ENCODE assay signal across 8 mouse cellular contexts in genomic region chr11:61950632-61951031, GRCm38 (mm10). TPM values are rescaled to one million over a fixed set of nuclear protein-coding genes. Genes with fewer than 3 reads are reported as not detected.
DNase-seq lines count a peak whose midpoint lies in the region; ATAC-seq and TF ChIP-seq lines count a peak whose summit lies in the region.

No protein-coding gene starts in this region.

- no peak for TF ChIP-seq POLR2A in limb, embryonic 14.5 days (IDR thresholded peaks at IDR 0.05; ENCODE audit: borderline replicate concordance, extremely low read depth, insufficient read depth, insufficient read length)
- no peak for TF ChIP-seq POLR2A in olfactory bulb, adult 2 months (IDR thresholded peaks at IDR 0.05; ENCODE audit: insufficient read depth, low read depth, low read length)

- peak; percentile 69 for DNase-seq in ovary, postnatal 10 days (ENCODE audit: low spot score)
- no peak for DNase-seq in ovary, adult 18-20 months (ENCODE audit: low spot score)
- peak; percentile 84 for DNase-seq in cerebellum, adult 11 months
- peak; percentile 86 to 87 for DNase-seq in frontal cortex, postnatal 25 days (ENCODE audit: low spot score in 2 of 2)
- peak; percentile 88 for DNase-seq in kidney, adult 9 months
- peak; percentile 77 for DNase-seq in limb, embryonic 14.5 days (ENCODE audit: low spot score)
- peak; percentile 76 for DNase-seq in thymus, postnatal 25 days

- TF ChIP-seq CTCF in olfactory bulb, adult 2 months (IDR thresholded peaks at IDR 0.05; ENCODE audit: insufficient read depth, low read depth, low read length): peak; percentile 87

- no peaks in the 10 kb centered on the region for H3K36me3 ChIP-seq in limb, embryonic 14.5 days (ENCODE audit: control insufficient read depth, insufficient read depth, low read length)

- H3K4me3 ChIP-seq in limb, embryonic 14.5 days (replicated peaks; ENCODE audit: low read length): no peak overlapping the region
- H3K4me3 ChIP-seq in olfactory bulb, adult 2 months (ENCODE audit: insufficient read depth, low read depth, low read length): no peak overlapping the region

- WGBS in limb, embryonic 14.5 days: 18% methylated on average over 10 of the region's 10 CpGs
- WGBS in olfactory bulb, adult 2 months: 18% methylated on average over 10 of the region's 10 CpGs

- no peak overlapping the region for H3K27ac ChIP-seq in limb, embryonic 14.5 days (replicated peaks; ENCODE audit: low read depth, low read length)
- no peak overlapping the region for H3K27ac ChIP-seq in olfactory bulb, adult 2 months (ENCODE audit: insufficient read depth, low read depth, low read length)

- no peak for ATAC-seq in limb, embryonic 14.5 days (ENCODE audit: low FRiP score, low read depth)

- H3K4me1 ChIP-seq in limb, embryonic 14.5 days (ENCODE audit: control insufficient read depth, insufficient read depth, low read length): no peaks in the 10 kb centered on the region
- H3K4me1 ChIP-seq in olfactory bulb, adult 2 months (ENCODE audit: control insufficient read depth, insufficient read depth, low read length): no peaks in the 10 kb centered on the region

- H3K4me2 ChIP-seq in limb, embryonic 14.5 days (replicated peaks; ENCODE audit: low read depth, low read length, severe bottlenecking): no peak overlapping the region; the same call in 1 of the 2 replicates

- H3K27me3 ChIP-seq in limb, embryonic 14.5 days (ENCODE audit: control insufficient read depth, insufficient read depth, low read length): no peaks in the 10 kb centered on the region

- no peaks in the 10 kb centered on the region for H3K9me3 ChIP-seq in limb, embryonic 14.5 days (ENCODE audit: control insufficient read depth, low read length)

- H3K9ac ChIP-seq in limb, embryonic 14.5 days (ENCODE audit: low read depth, low read length, severe bottlenecking): no peak overlapping the region

RNA-seq across cellular contexts. Expression of gene Specc1, which starts 5.9 kb away (rescaled TPM):
- polyA plus RNA-seq in limb, embryonic 14.5 days (2012; rRNA removed): 8.0 and 8.7 TPM in 2 replicates
- polyA plus RNA-seq in limb, embryonic 14.5 days (2014; fragmentation: Nextera tagmentation; extraction: Ambion mirVana): 8.9 and 9.9 TPM in 2 replicates
- polyA plus RNA-seq in olfactory bulb, adult 2 months (2012; ENCODE audit: insufficient read depth, insufficient read length, low replicate concordance, missing spikeins): not detected in 2 replicates

RNA-seq across cellular contexts. Expression of gene Akap10, which starts 20.6 kb away (rescaled TPM):
- polyA plus RNA-seq in limb, embryonic 14.5 days (2012; rRNA removed): 16.9 and 18.2 TPM in 2 replicates
- polyA plus RNA-seq in limb, embryonic 14.5 days (2014; fragmentation: Nextera tagmentation; extraction: Ambion mirVana): 15.8 and 16.4 TPM in 2 replicates
- polyA plus RNA-seq in olfactory bulb, adult 2 months (2012; ENCODE audit: insufficient read depth, insufficient read length, low replicate concordance, missing spikeins): not detected in 2 replicates

Comparison
In these comparisons a context has a peak if more than half of its experiments do, and no peak if none do; other contexts are left out.
1. RNA of gene Specc1, which starts 5.9 kb away (polyA plus RNA-seq): not detected in olfactory bulb, adult 2 months; 8.0 to 9.9 TPM in limb, embryonic 14.5 days; every median in the first group is over 10 times any median in the second.